Mouse (Mus musculus): ENCODE data around the gene Rassf3.

Gene Rassf3

DNA sequence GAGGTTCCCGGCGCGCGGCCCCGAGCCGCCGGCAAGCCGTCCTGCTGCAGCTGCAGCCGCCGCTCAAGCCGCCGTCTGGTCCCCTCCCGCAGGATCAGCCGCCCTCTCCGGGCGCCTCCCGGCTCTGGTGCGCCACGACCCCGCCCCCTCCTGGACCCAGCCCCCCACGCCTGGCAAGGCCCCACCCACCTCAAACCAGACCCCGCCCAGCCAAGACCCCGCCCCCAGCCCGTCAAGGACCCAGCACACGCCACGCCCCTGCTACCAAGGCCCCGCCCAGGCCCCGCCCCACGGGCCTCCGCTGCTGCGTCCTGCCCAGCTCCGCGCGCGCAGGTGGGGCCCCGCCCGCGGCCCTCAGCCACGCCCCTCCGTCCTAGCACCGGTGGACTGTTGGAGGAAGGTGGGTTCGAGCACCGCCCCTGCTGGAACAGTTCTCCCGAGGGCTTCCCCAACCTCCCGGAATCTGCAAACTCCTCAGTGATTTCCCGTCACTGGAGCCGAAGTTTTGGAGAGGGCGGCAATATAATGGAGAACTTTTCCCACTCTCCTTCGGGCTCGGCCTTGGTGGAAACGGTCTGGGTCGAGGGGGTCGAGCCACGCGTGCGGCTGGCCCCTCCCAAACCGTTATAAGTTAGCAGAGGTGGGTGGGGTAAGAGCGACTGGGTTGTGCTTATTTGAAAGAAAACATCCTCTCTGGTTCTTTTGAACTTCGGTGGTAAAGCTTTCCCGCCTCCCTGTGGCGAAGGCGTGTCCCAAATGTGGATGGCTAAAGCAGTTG lies at the start of gene Rassf3:
Gene Rassf3, minus strand, starts transcription at position 158 of the 778 bp plus-strand sequence.
- DNase-seq (ENCODE audit: low read depth, low spot score) = peak; percentile 75

DNA sequence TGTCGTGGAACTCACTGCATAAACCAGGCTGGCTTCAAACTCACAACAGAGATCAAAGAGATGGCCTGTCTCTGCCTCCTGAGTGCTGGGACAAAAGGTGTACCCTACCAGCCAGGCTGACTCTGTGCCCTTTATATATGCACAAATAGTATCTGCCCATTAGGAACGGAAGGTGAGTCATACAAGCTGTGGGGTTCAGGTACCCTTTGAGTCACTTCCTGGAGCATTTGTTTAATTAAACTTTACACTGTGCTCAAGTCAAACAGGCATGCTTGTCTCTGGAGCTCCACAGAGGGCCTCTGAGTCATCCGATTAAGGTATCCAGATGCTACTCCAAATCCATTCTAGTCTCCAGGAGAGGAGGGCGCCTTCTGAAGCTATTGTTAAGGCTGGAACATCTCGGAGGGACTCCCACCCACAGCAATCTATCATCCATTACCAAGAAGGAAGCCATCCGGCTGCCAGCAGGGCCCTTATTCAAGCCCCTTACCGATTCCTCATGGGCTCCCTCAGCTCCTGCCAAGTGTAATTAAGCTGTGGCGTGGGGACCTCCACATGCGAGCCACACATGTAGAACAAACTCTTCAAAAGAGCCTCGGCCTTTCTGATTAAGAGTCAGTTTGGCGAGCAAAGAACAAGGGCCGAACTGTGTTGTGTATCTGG lies 44.9 kb upstream of the Rassf3 start:
- DNase-seq (ENCODE audit: low read depth, low spot score) = peak; percentile 53

DNA sequence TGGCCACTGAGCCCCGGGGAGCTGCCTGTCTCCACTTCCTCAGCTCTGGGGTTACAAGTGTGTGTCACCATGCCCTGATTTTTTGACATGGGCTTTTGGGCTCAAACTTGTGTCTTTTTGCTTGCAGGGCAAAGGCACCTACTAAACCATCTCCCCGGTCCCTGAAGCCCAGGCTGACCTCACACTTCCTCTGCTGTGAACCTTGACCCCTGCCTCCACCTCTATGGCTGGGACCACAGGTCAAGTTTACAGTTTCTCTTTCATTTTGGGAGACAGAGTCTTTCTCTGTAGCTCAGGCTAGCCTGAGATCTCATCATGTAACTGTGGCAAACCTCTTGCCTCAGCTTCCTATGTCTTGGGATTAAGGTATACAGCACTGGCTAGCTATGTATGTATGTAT lies 43.6 kb upstream of the Rassf3 start:
- no peak for DNase-seq (ENCODE audit: low read depth, low spot score)

DNA sequence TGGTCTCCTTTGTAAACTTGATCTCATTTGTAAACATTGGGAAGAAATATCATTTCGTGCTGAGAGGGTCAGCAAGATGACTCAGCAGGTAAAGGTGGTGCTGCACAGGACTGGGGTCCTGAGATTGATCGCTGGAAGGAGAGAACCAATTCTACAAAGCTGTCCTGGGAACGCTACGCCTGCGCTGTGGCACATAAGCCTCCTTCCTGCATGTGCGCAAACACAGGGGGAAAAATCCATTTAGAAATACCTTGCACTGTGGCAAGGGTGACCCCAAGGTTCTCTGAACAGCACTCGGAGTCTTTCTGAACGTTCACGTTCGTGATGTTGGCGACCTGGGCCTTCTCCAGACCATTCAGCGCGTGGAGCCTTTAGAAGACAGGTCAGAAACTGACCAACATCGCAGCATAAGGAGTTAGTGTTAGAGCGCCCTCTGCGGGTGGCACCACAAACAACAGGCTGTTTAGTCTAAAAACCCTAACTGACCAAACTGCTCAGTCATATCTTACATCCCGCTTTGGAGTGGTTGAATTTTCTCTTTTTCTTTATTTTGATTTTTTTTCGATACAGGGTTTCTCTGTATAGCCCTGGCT lies 40.0 kb upstream of the Rassf3 start:
- peak; percentile 82 for DNase-seq (ENCODE audit: low read depth, low spot score)

DNA sequence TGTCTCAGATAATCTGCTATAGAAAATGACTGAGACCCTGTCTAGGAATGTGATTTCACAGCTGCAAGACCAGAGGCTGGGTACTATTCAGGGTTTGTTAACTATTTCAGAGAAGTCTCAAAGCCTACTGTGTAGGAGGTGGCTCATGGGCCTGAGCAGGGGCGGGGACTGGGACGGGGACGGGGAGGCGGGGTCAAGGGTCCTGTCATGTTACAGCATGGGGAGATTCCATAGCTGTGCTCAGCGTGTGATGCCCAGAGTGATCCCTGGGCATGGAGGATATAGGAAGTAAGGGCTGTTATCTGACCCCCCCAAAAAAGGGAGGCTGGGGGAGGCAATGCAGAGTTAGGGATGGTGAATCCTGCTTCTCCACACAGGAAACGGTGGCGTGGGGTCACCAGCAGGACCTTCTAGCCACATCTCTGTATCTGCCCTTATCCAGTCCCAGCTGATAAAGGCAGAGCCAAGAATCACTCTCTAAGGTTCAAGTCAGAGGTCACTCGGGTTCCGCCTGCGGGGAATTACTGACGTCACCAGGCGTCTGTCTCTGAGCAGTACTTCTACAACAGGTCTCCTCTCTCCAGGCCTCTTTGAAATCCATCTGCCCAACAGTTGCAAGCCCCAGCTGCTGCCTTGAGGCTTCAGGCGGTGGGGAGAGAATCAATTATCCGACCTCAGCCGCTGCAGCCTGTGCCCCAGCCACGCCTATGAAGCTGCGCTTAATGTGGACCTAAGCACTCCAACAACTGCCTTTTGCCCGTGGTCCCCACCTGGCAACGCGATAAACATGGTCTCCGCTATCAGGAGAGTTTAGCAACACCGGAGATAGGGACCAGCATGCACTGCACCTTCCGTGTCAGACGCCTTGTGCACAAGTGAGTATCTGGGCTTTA lies 33.9 kb upstream of the Rassf3 start:
- DNase-seq (ENCODE audit: low read depth, low spot score) = no peak

DNA sequence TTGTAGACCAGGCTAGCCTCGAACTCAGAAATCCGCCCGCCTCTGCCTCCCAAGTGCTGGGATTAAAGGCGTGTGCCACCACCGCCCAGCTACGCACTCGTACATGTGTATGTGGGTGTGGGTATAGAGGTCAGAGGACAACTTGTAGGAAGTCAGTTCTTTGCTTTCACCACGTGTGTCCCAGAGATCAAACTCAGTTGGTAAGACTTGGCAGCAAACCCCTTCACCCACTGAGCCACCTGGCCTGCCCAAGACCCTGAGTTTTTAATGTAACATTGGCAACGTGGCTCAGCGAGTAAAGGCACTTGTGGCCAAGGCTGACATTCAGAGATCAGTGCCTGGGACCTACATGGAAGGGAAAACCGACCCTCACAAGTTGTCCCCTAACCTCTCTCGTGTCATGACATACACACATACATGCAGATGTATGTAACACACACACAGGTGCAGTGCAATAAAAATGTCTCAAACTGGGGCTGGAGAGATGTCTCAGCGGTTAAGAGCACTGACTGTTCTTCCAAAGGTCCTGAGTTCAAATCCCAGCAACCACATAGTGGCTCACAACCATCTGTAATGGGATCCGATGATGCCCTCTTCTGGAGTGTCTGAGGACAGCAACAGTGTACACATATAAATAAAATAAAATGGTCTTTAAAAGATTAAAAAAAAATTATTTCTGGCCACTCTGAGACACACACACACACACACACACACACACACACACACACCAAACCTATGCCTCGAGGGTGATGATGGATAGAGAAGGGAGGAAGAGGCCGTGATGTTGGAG lies 31.8 kb upstream of the Rassf3 start:
- no peak for DNase-seq (ENCODE audit: low read depth, low spot score)

DNA sequence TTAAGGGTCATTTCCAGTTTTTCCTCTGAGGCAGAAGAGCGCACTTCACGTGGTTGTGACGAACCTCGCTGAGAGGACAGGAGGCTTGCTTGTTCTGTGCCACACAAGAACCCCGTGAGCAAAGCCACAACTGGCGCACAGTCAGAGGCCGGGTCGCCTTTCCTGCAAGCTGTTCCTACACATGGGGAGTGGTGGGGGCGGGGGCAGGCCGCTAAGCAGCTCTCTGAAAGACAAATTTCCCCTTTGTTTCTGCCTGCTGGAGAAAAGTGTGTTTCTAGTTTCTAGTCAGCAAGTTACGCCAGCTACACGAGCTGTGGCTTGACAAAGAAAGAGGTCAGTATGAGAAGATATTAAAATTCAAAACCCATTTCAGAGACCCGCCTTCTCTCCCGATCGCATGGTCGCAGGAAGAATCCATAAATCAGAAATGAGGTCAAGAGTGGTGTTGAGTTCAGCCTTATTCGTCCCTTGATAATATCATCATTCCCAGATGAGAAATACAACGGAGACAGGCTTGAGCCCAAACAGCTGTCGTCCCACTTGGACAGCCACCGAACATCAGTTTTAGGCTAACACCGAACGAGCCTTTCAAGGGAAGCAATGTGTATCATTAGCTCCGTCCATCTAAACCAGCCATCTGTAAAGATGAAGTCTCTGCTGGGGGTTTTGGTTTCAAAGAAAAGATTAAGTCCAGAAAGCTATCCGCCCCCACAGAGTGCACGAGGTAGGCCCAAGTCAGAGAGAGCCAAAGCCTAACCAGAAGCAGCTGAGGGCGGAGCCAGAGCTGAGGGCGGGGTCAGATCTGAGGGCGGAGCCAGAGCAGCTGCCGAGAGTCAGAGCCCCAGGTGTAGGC lies 30.8 kb upstream of the Rassf3 start:
- DNase-seq (ENCODE audit: low read depth, low spot score) = no peak

DNA sequence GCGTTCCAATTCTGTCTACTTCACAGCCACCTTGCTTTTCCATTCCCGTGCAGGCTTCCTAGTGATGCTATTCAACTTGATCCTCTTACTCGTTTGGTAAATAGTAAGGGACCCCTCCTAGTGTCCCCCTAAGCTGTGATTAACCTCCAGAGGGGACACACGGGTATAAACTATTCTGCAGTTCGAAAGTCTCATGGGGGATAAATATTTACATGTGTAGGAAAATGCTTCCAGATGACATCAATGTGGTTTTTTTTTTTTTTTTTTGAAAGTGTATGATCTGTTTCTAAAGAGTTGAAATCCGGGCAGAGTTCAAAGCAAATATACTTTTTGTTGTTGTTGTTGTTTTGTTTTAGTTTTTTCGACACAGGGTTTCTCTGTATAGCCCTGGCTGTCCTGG lies 29.8 kb upstream of the Rassf3 start:
- no peak for DNase-seq (ENCODE audit: low read depth, low spot score)

DNA sequence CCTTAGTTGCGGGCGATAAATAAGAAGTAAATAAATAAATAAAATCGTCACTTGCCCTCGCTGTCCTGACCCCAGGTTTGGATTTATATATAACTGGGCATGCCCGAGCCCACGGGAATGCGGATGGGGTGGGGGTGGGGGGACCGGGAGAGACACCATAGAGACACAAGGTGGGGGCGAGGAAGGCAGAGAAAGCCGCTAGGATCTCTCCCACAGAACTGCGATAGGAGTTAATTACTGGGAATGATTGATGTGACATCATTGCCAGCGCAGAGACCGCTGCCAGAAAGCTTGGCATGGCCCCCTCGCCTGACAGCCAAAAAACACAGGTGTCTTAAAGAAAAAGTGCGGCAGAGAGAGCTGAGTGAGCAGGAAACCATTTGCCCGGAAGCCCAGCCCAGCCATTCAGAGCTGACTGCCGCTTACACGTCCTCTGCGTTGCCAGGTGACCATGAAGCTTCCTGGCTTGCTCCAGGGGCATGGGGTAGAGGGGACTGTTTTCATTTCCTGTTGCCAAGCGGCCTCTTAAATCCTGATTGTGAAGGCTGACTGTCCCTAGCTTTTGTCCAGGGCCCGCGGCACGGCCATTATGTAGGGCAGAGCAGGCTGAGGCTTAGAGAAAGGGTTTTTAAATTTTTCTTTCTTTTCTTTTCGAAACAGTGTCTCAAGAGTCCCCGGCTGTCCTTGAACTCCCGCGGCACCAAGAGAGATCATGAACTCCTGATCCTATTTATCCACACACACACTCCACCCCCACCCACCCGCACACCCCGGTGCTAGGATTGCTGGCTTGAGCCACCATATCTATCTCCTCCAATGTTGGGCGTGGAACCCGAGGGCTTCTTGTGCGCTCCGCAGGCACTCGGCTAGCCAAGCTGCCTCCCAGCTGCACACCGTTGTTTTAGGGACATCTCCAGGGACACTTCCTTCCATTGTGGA lies 29.1 kb upstream of the Rassf3 start:
- no peak for DNase-seq (ENCODE audit: low read depth, low spot score)

DNA sequence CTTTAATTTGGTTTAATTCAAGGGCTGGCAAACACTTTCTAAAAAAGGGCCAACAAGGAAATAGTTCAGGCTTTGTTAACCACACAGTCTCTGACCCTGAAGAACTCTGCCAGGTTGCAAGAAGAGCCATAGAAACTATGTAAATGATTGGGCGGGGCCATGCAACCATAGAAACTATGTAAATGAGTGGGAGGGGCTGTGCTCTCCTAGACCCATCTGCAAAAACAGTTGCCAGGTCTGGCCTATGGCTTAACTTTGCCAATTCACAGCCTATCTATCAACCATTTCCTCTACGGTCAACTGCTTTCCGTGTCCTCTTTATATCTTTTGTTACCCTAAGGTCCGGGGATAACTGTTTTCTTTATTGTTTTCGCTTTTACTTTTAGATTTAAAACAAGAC lies 25.0 kb upstream of the Rassf3 start:
- no peak for DNase-seq (ENCODE audit: low read depth, low spot score)

DNA sequence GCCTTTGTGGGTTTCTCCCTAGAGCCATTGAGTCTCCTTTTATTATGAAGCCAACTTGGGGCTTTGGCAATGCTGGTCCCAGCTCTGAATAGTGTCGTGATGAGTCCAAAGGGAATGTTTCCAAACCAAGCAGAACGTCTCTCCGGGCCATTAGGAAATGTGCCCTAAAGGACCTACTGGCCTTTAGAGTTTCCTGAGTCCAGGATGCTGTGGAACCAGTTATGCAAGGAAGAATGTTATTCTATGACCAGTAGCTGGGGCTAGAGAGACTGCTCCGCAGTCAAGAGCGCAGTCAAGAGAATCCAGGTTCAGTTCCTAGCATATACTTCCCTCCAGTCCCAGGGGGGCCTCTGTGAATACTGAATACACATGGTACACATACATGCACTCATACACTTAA lies 23.9 kb upstream of the Rassf3 start:
- DNase-seq (ENCODE audit: low read depth, low spot score) = no peak

DNA sequence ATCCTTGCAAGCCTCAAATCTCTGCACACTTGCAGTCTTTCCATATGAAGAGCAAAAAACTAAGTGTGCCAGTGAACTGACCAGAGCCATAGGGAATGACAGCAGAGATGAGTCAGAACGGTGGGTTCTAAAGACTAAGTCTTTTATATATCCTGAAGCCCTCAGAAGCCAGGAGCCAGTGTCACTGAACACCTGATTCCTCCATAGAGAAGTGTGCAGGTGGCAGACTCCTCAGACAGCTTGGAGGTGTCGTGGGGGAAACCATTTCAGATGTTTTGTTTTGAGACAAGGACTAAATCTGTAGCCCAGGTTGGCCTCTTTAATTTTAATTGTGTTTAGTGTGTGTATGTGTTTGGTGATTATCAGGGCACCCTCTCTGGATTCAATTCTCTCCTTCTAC lies 22.9 kb upstream of the Rassf3 start:
- DNase-seq (ENCODE audit: low read depth, low spot score) = no peak

DNA sequence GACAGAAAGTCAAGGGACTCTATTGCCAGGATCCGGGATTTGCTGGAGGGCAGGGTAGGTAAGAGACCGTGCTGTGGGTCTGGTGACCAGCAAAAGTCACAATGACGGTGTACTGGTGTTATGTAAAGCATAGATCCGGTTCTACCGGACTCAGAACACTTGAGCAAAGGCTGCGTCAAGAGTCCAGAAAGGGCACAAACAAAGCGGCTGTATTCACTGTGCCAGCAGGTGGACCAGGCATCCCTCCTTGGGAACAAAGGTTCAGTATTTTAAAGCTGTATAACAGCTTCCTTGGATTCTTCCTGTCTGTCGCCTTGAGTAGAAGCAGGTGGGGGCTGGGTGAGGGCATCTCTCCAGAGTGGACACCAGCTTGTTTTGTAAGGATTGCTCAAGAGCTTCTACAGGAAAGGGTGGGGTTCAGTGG lies 22.3 kb upstream of the Rassf3 start:
- DNase-seq (ENCODE audit: low read depth, low spot score) = no peak

DNA sequence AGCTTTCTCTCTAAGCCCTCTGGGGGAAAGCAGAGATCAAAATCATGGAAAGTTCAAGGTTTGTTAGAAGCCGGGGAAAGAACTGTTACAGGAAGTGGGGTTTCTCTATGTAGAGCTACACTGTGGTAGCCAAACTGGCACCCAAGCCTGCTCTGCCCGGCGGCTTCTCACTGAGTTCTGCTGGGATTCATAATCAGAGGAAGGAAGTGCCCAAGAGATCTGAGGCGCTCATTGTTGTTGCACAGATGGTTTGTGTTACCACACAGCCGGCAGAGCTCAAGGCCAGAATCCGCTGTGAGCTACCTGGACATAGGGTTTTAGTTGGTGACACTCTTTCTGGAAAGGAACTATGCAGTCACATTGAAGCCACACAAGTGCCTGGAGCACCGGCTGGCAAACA lies 21.8 kb upstream of the Rassf3 start:
- DNase-seq (ENCODE audit: low read depth, low spot score) = no peak

DNA sequence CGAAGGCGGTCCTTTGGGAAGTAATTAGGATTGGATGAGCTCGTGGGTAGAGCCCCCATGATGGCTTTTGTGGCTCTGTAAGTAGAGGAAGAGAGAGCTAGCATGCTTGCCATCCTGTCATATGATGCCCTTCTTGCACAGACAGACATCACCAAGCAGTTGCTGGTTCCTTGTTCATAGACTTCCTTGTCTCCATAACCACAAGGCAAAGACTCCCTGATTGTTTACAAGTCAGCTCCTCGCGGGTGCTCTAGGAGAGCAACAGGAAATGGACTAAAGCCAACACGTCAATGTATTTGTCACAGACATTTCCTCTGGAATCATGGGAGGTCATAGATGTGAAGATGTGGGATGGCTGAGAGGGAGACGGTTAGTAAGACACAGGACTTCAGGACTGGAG lies 20.5 kb upstream of the Rassf3 start:
- no peak for DNase-seq (ENCODE audit: low read depth, low spot score)

DNA sequence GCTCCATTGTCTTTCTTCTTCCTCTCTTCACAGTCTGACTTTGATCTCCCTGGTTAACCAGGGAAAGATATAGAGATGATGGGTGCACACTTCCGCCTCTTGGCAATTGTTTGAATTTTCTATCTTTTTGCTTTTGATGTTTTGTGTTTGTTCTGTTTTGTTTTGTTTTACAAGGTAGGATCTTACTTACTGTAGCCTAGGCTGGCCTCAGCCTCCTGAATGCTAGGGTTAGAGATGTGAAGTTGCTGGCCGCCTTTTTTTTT lies 17.9 kb upstream of the Rassf3 start:
- no peak for DNase-seq (ENCODE audit: low read depth, low spot score)

DNA sequence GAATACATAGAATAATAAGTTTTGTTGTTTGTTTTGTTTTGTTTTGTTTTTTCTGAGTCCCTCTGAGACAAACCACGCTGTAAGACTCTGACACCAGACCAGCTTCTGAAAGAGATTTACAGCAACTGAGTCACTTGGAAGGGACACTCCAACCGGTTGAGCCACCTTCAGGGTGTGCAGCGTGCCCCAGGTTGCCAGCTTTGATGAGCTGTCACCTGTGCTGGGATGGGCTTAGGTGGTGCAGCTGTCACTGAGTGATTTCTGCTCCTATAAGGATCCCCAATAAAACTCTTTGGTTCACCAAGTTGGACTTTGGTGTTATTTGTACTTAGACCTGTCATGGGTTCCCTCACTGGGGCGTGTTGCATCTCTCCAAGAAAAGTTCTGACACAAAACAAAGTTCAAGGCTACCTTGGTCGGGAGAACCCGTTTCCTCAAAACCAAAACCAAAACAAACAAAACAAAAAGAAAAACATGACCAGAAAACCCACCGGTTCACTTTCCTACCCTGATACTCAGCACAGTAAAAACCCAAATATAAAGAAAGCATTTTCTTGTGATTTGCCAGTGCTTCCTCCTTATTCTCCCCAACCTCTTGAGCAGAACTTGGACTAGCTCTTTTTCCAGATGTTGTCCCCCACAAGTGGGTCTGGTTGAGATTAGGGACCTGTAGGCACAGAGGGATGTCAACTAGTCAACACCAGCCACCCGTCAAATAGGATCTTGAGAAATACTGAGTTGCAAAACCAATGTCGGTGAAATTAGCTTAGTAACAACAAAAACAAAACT lies 17.4 kb upstream of the Rassf3 start:
- DNase-seq (ENCODE audit: low read depth, low spot score) = no peak

DNA sequence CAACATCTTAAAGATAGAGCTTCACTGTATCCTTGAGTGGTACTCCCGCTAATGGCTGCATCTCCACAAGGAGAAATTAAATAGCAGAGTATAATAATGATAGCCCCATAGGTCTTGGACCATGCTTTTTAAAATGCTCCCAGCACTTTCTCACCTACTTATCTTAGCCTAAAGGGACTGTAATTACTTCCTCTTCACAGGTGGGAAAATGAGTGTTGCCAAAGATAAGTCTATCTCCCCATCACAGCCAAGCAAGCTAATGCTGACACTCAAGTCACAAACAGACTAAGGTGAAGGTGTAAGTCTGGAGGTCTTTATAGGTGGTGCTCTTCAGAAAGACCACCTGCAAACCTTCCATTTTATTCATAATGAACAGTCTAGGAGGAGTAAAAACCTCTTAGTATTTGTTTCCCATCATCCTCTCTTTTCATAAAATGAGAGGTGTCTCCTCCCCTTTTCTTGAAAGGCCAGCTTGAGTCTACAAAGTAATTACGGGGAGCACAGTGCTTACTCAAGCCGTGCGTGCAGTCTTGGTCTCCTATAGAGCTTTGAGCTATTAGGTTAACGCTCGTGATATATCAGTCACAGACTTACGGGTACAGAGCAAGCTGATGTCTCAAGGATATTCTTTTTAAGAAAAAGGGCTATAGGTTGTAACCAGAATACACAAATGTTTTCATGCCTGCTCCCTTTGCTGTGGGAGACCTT lies 16.6 kb upstream of the Rassf3 start:
- no peak for DNase-seq (ENCODE audit: low read depth, low spot score)

Data from 3T3-L1 (cell line).